Mouse (Mus musculus) kidney, adult 9 months (tissue): ENCODE data around the gene Bub1b.
"Not testable (repeated sequence)": the region's sequence is repeated elsewhere in the genome, so short reads cannot be mapped to it uniquely, and the experiment has no call there.

Experiments used
- DNase-seq: peaks from one replicate; pipeline ENCODE4 v3.0.0; 2022

Gene Bub1b

GRCm38 (mm10) chr2:118620101-118620500 lies 22.1 kb downstream of the Bub1b start:
- DNase-seq = no peak

- DNase-seq = no peak
Measured at GRCm38 (mm10) chr2:118620608-118621007, 22.6 kb downstream of the Bub1b start.

DNA sequence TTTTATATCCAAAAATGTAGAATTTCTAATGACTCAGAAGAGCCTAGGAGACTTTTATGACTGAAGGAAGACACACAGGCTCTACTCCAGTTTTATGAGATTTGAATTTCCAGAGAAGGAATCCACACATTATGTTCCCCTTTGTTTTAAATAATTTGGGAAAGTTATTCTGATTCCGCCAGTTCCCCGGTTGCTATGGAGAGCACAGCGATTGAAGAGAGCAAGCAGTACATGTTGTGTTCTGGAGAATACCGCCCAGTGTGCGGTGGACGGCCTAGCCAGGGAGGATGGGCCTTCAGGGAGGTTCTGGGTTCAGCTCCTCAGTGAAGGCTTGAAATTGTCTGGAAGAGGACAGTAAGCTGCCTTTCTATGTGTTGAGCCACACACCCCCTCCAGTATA lies 31.3 kb downstream of the Bub1b start:
- DNase-seq = no peak

DNA sequence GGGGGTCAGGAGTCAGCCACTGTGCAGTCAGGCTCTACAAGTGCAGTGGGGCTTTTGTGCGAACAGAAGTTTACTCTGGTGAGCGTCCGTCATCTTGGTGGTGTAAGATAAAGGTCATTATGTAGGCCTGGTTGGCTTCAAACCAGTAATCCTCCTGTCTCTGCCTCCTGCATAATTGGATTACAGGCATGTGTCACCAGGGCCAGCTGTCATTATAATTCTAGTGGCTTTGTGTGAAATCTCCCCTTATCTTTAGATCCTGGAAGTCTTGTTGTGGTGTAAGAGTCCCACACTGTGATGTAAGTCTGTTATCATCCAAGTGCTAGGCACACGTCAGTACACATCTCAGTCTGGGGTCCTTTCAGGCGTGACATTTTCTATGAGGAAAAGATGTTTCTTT lies 35.4 kb downstream of the Bub1b start:
- DNase-seq = no peak

GRCm38 (mm10) chr2:118637258-118637657 lies 39.2 kb downstream of the Bub1b start:
- DNase-seq = no peak

DNA sequence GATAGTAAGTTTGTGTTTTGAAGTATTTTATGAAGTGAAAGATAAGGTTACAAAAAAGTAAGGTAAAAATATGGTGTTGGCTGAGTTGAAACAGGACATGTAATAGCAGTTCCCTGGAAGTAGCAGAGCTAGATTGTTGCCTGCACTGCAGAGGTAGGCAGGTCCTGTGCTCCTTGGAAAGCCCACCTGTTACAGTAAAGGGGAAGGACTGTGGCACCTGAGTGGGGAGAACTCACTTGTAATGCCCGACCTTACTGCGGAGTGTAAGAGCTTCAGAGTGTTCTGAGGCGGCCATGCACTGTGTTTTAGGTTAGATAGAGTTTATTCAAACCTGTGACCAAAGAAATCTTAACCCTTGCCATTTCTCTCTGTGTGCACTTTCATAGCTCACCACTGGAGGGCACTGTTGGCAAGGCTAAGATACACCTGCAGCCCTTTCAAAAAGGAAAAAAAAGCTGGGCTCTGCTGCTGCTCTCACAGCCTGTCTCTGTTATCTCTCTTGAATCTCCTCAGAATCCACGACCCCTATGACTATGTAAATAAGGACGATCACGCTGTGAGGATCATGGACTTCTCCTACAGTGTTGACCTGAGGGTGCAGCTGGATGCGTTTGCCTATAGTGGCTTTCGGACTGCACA lies 40.0 kb downstream of the Bub1b start:
- peak; percentile 77 for DNase-seq

- no peak for DNase-seq
Measured at GRCm38 (mm10) chr2:118638686-118639085, 40.7 kb downstream of the Bub1b start.

DNA sequence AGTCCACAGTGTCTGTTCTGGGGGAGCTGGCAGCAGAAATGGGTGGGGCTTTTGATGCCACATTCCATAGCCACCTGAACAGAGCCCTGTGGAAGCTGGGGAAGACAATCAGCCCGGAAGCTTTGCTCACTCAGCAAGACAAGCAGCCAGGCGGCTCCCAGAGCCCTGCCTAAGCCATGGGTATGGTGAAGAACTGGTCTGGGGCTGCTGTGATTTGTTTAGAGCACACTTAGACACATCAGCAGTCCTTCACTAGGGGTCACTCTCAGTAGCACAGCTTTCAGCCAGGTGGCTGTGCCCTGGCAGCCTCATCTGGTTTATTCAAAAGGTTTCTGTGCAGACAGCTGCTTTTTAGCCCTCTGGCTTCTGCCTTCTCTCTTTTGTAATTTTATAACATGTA lies 43.1 kb downstream of the Bub1b start:
- DNase-seq = peak; percentile 44

- DNase-seq = no peak
Measured at GRCm38 (mm10) chr2:118642431-118642830, 44.4 kb downstream of the Bub1b start.

GRCm38 (mm10) chr2:118642942-118643341 lies 44.9 kb downstream of the Bub1b start:
- no peak for DNase-seq

- DNase-seq = no peak
Measured at GRCm38 (mm10) chr2:118646665-118647064, 48.7 kb downstream of the Bub1b start.

DNA sequence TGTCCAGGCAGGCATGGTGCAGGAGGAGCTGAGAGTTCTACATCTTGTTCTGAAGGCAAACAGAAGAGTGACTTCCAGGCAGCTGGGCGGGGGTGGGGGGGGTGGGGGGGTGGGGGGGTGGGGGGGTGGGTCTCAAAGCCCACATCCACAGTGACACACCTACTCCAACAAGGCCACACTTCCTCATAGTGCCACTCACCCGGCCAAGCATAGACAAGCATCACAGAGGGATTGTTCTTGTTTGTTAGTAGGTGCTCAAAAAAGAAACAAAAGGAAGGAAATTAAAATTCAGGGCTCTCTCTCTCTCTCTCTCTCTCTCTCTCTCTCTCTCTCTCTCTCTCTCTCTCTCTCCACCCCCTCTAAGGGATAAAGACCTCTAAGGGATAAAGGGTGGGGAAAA lies 52.7 kb downstream of the Bub1b start:
- not testable (repeated sequence) for DNase-seq

DNA sequence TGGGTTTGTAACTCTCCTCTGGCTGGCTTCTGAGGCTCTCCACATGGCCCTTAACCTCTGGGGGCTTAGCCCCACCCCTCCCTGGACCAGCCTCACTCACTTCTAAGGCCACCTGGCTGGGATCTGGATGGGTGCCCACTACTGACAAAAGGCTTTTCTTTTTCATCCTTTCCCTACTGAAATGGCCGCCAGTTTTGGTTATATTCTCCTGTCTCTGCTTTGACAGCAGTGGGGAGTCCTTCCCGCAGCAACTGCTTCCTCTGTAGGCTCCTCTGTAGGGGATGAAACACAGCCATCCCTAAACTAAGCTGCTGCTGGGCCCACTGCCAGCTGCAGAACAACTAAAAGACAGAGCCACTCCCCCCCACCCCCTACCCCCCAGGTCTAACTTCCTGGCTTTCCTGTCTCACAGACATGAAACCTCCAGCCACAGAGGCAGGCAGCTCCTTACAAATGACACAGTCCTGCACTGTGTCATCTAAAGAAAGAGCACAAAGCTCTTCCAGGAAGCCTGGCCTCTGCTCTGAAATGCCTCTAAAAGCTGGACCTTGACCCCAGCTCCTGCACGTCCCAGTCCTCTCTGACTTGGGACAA lies 58.8 kb downstream of the Bub1b start:
- no peak for DNase-seq

GRCm38 (mm10) chr2:118658457-118658856 lies 60.4 kb downstream of the Bub1b start:
- DNase-seq = no peak

- DNase-seq = peak; percentile 59
Measured at GRCm38 (mm10) chr2:118659077-118659476, 61.1 kb downstream of the Bub1b start.

- no peak for DNase-seq
Measured at GRCm38 (mm10) chr2:118659493-118659892, 61.5 kb downstream of the Bub1b start.

DNA sequence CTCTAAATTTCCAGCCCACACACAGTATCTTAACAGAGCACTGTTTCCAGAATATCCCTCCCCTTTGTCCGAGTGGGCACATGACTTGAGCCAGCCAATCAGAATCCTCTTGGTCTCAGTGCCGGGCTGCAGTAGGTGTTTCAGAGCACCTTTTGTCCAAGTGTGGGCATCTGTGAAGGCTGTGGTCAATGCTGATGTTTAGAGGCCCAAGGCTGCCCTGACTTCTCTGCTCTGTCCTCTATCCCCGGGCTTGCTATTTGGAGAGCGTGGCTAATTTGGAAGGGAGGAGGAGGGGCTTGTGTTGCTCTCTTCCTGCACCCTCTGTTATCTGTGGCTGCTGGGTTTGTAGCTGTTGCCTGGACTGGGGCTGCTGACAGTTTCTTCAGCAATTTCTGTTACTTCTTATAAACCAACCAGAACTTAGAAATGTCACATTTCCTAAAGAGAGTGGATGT lies 62.0 kb downstream of the Bub1b start:
- DNase-seq = no peak

DNA sequence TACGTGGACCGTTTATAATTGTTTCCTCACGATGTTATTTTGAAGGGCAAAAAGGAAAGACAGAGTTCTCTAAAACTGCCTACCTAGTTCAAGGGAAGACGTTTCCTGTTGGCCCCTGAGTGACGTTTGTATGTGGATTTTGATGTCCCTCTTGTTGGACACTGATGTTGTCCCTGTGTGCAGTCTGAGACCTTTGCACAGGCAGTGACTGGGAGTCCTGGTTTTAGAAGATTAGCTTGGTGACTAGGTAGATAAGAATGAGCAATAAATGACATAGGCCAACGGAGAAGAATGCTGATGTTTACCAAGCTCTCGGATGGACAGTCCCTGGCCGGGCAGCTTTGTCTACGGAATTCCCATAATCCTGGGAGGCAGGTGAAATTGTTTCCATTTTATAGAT lies 63.9 kb downstream of the Bub1b start:
- DNase-seq = no peak

- no peak for DNase-seq
Measured at GRCm38 (mm10) chr2:118662902-118663803, 65.1 kb downstream of the Bub1b start, which contains the start of gene Pak6. Pak6 (plus strand) TSS chr2:118663303.

- DNase-seq = no peak
Measured at GRCm38 (mm10) chr2:118663804-118664766, 66.1 kb downstream of the Bub1b start.

- no peak for DNase-seq
Measured at GRCm38 (mm10) chr2:118664975-118665516, 67.0 kb downstream of the Bub1b start.

GRCm38 (mm10) chr2:118665616-118666015 lies 67.6 kb downstream of the Bub1b start:
- no peak for DNase-seq
